Mouse (Mus musculus) bone marrow, adult 2 months (tissue): ENCODE data around the gene Rspry1. TPM values are rescaled to one million over a fixed set of nuclear protein-coding genes. Genes with fewer than 3 reads are reported as not detected.

Source experiments
- H3K27ac ChIP-seq: fragments of 200-500 bp; 2 replicates; pipeline ENCODE4 v1.5.1; 2012; ENCODE audit warnings: low read depth, mild to moderate bottlenecking, control low read depth, inconsistent platforms, low read length; ENCODE audit not compliant: control insufficient read depth, poor library complexity, insufficient read depth
- H3K4me1 ChIP-seq: fragments of 200-500 bp; 2 replicates; pipeline ENCODE4 v1.6.1; 2011; ENCODE audit warnings: low read length; ENCODE audit not compliant: control insufficient read depth, insufficient read depth
- H3K4me3 ChIP-seq: fragments of 200-500 bp; replicated peaks from 2 replicates; pipeline ENCODE3; 2011; ENCODE audit warnings: mild to moderate bottlenecking, low read depth, low read length, control low read depth; ENCODE audit not compliant: control insufficient read depth
- CTCF ChIP-seq: fragments of 200-500 bp; IDR thresholded peaks from 2 replicates; pipeline ENCODE4 v1.5.1; 2011; ENCODE audit warnings: low read length, control low read depth; ENCODE audit not compliant: control insufficient read depth, insufficient read depth
- POLR2A ChIP-seq: fragments of 200-500 bp; IDR thresholded peaks from 2 replicates; pipeline ENCODE4 v1.6.1; 2011; ENCODE audit warnings: low read depth, mild to moderate bottlenecking, control low read depth, low read length, borderline replicate concordance; ENCODE audit not compliant: control insufficient read depth
- WGBS: fragments of 180-500 bp; shearing (Covaris S2); methylation state at CpG from one replicate; pipeline ENCODE4 v1.1.7; 2018; 5-methylcytosine and 5-hydroxymethylcytosine counted together
- polyA plus RNA-seq: library from polyadenylated mRNA; stranded (reverse); fragments of >200 nt; gene quantifications from 2 replicates; pipeline ENCODE4 v1.2.4, GENCODE M21; 2011; ENCODE audit warnings: low replicate concordance; ENCODE audit not compliant: missing spikeins, insufficient read depth, insufficient read length

The Rspry1 gene
- polyA plus RNA-seq, 1 experiment, result 9.5 TPM

DNA sequence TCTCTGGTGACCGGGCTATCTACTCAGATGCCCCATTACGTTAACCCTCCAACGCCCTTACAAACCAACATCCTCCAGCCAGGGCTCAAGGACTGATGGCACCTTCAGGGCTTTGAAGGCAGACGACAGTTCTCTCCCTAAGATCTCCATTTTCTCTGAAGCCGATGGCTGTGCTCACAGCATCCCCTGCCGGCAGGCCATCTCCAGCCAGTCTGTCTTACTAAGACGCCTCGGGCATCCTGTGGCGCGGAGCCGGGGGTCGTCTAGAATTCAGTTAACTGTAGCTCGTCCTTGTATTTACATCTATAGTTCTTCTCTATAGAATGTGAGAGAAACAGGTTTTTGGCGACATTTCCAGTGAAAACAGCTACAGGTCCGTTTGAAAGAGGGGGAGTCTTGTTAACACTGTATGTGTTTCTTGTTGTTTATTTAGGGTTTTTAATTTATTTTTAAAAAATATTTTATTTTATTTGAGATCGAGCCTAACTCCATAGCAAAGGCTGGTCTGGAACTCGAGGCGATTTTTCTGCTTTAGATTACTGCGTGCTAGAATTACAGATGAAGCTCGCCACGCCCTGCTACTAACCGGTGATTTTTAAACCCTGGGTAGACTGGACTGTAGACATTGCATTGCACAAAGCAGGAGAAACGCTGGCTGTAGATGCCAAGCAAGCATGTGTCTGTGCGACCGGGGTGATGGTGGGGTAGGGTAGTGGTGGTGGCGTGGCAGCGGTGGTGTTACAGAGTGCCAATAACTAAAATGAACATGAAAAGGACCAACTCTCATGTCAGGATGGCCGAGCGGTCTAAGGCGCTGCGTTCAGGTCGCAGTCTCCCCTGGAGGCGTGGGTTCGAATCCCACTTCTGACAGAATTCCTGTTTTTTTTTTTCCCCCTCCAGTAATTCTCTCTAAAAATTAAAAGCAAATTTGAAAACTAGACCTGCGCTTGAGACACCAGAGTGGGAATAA is 101.4 kb downstream of the Rspry1 start:
- Histone ChIP-seq H3K4me1 (no peaks in the 10 kb centered on the region; the same call in 1 of the 2 replicates), H3K4me3 (peak overlapping the region; percentile 72), H3K27ac (peak overlapping the region; percentile 50)
- TF ChIP-seq POLR2A, result no peak
- peak; percentile 87 for TF ChIP-seq CTCF
- WGBS, result under 1% methylated on average over 35 of the region's 35 CpGs

- Histone ChIP-seq H3K4me1 (no peaks in the 10 kb centered on the region; the same call in 1 of the 2 replicates), H3K4me3 (peak overlapping the region; percentile 62), H3K27ac (no peak overlapping the region)
- WGBS, result under 1% methylated on average over 35 of the region's 35 CpGs
- TF ChIP-seq CTCF (peak; percentile 90), POLR2A (no peak)
These were observed 102.4 kb downstream of the Rspry1 start for GRCm38 (mm10) chr8:94703972-94704668.

- WGBS, result 7% methylated on average over 9 of the region's 9 CpGs
- H3K27ac ChIP-seq, result no peak overlapping the region
These were observed 102.9 kb downstream of the Rspry1 start for GRCm38 (mm10) chr8:94704669-94704984.

DNA sequence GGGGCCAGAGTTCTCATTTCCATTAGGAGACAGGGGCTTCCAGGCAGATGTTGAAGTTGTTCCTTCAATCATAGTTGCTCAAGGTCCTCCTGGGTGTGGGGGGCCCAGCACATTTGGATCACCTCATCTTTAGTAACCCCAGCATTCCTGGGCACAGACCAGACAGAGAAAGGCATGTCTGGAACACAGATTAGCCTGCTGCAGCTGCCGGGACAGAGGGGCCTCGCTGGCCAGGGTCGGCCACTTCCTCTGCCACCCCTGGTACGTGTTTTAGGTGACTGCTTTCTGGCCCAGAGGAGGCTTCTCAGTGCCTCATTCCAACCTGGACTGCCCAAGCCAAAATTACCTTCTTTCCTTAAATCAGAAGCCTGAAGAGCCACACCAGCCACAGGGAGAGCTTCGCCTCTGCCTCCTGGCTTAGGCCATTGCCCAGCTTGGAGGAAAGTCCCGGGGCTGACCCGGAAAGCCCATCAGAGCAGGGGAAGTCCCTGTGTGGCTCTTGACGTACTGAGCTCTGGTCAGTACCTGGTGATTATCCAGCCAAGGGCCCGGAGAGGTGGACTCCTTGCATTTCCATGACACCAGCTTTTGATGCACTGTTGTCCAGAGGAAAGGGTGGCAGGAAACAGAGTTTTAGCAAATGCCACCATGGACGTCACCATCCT is 104.0 kb downstream of the Rspry1 start:
- Histone ChIP-seq H3K4me1 (no peaks in the 10 kb centered on the region; the same call in none of the 2 replicates), H3K27ac (no peak overlapping the region), H3K4me3 (no peak overlapping the region)
- WGBS, result 84% methylated on average over 10 of the region's 10 CpGs
- TF ChIP-seq POLR2A, result no peak
- TF ChIP-seq CTCF, result no peak

More at GRCm38 (mm10) chr8:94704669-94704984, 102.9 kb downstream of the Rspry1 start:
- H3K4me1 ChIP-seq, result no peaks in the 10 kb centered on the region; the same call in none of the 2 replicates
- no peak for TF ChIP-seq POLR2A
- TF ChIP-seq CTCF, result no peak
- peak overlapping the region; percentile 62 for H3K4me3 ChIP-seq

DNA sequence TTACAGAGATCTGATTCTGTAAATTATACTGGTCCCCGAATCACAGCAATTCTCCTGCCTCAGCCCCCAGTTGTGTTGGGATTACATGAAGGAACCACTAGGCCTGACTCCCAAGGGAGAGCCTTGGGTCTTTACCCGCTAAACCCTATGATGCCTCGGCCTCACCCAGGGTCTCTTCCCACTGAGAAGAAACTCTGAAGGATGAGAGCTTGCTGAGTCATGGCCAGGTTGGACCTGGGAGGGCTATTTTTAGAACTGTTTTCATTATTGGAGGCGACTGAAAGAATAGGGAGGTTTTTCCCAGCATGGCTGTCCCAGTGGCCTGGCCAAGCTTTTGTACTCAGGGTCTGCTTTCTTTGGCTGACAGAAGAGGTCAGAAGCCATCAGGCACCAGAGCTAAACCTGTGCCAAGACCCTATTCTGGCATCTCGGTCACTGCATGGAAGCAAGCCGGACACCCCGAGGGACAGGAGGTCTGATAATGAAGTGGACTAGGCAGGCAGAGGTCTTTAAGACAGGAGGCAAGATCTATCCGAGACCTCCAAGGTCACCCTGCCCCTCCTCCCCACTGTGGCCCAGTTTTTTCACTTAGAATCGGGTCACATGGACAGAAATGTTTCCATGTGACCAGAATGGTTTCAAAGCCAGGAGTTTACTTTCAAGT is 105.1 kb downstream of the Rspry1 start:
- no peak overlapping the region for H3K27ac ChIP-seq
- TF ChIP-seq POLR2A (no peak), CTCF (no peak)
- 79% methylated on average over 9 of the region's 9 CpGs for WGBS
- no peak overlapping the region for H3K4me3 ChIP-seq
- peaks cover 3% of the 10 kb centered on the region for H3K4me1 ChIP-seq

Other genes with a start within 250 kb of the Rspry1 start
- 69.2 and 70.5 TPM in 2 replicates for gene Herpud1, start 215.5 kb upstream of the Rspry1 start, polyA plus RNA-seq
- 16.5 TPM in 2 replicates for gene Nlrc5, start 167.6 kb upstream of the Rspry1 start, polyA plus RNA-seq
- 23.4 and 36.1 TPM in 2 replicates for gene Cpne2, start 68.9 kb upstream of the Rspry1 start, polyA plus RNA-seq
- 42.7 and 45.8 TPM in 2 replicates for gene Fam192a, start 60 bp downstream of the Rspry1 start, polyA plus RNA-seq
- gene Arl2bp, start 64.7 kb downstream of the Rspry1 start, polyA plus RNA-seq, result 32.9 and 36.3 TPM in 2 replicates
- gene Pllp, start 94.3 kb downstream of the Rspry1 start, polyA plus RNA-seq, result not detected in 2 replicates
- gene Ccl22, start 143.7 kb downstream of the Rspry1 start, polyA plus RNA-seq, result 0.57 TPM in 1 of 2 replicates, not detected in the other
- gene Cx3cl1, start 170.1 kb downstream of the Rspry1 start, polyA plus RNA-seq, result 3.6 TPM in 1 of 2 replicates, not detected in the other
- gene Ccl17, start 208.5 kb downstream of the Rspry1 start, polyA plus RNA-seq, result not detected in 2 replicates
- gene Coq9, start 236.4 kb downstream of the Rspry1 start, polyA plus RNA-seq, result 21.8 and 35.8 TPM in 2 replicates
- gene Ciapin1, start 236.4 kb downstream of the Rspry1 start, polyA plus RNA-seq, result 36.7 and 38.1 TPM in 2 replicates